Mouse (Mus musculus): ENCODE measurements around the gene Bcr. TPM values are rescaled to one million over a fixed set of nuclear protein-coding genes. Genes with fewer than 3 reads are reported as not detected.
"Not testable (repeated sequence)": the region's sequence is repeated elsewhere in the genome, so short reads cannot be mapped to it uniquely, and the experiment has no call there.

Gene Bcr
- polyA plus RNA-seq, 1 experiment from 2014 or later, result 11.7 TPM

DNA sequence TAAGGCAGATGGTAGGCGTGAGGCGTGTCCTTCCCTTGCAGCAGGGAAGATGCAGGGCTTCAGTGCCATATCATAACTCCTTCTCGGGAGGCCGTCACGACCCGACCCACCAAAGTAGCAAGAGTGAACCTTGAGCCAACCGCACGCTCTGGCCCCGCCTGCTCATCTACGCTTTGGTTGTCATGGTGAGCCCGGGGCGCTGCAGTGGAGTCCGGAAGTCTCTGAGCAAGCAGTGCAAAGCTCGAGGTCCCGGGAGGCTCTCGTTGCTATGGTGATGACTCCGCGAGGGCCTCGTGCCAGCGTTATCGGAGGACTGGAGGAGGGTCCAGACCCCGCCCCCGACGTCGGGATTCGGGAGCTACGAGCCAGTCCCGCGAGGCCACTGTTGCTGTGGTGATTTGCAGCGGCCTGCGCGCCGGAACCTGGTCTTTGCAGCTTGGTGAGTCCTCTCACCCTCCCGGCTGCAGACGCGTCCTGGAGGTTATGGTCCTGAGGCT is 23.5 kb upstream of the Bcr start, which contains the start of gene Rab36:
Gene Rab36 (plus strand): TSS at position 176 of the 497 bp plus-strand sequence.
- H3K4me2 ChIP-seq (replicated peaks), result peak within 1 kb of the TSS; percentile 66
- peak within 1 kb of the TSS; percentile 36 for H3K9ac ChIP-seq
- H3K4me1 ChIP-seq (replicated peaks), result peaks cover 14% of the 10 kb centered on the region
- H3K27ac ChIP-seq, result peak within 1 kb of the TSS; percentile 48
- H3K36me3 ChIP-seq, result no peaks in the 10 kb centered on the region
- H3K9me3 ChIP-seq, result no peaks in the 10 kb centered on the region
- peak; percentile 97 for ATAC-seq
- no peaks in the 10 kb centered on the region for H3K27me3 ChIP-seq (replicated peaks)
- WGBS, result under 1% methylated on average over 36 of the region's 36 CpGs
- peak within 1 kb of the TSS; percentile 36 for H3K4me3 ChIP-seq (replicated peaks)

DNA sequence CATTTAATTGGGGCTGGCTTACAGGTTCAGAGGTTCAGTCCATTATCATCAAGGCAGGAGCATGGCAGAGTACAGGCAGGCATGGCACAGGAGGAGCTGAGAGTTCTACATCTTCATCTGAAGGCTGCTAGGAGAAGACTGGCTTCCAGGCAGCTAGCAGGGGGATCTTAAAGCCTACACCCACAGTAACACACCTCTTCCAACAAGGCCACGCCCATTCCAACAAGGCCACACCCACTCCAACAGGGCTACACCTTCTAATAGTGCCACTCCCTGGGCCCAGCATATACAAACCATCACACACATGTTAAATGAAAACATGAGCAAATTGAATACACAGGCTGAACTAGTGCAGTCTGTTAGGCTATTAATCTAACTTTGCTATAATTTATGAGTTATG is 18.3 kb upstream of the Bcr start:
- not testable (repeated sequence) for H3K4me3 ChIP-seq (replicated peaks); H3K9ac ChIP-seq; H3K27me3 ChIP-seq (replicated peaks); H3K4me2 ChIP-seq (replicated peaks); ATAC-seq; H3K9me3 ChIP-seq; H3K4me1 ChIP-seq (replicated peaks); H3K36me3 ChIP-seq; H3K27ac ChIP-seq
- WGBS, result 0% methylated on average over 1 of the region's 1 CpGs

DNA sequence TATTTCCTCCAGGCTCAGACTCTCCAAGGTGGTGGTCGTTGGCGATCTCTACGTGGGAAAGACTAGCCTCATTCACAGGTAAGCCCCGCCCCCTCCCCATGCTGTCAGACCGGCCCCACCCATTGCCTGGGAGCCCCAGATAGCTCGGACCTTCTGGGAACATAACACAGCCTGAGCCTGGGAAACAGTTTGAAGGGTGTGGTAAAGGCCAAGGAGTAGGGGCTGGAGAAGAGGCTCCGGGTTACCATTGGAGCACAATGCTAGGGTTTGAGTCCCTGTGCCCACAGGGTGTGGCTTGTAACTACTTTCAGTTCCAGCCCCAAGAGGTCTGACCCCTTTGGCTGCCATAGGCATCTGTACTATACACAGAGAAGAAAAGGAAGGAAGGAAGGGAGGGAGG is 15.9 kb upstream of the Bcr start:
- ATAC-seq, result peak; percentile 39
- 29% methylated on average over 7 of the region's 7 CpGs for WGBS
- Histone ChIP-seq H3K27ac (no peak overlapping the region), H3K9ac (no peak overlapping the region), H3K9me3 (no peaks in the 10 kb centered on the region), H3K36me3 (peaks cover 3% of the 10 kb centered on the region; the same call in 1 of the 2 replicates), H3K4me3 (replicated peaks) (no peak overlapping the region), H3K27me3 (replicated peaks) (no peaks in the 10 kb centered on the region), H3K4me1 (replicated peaks) (peaks cover 2% of the 10 kb centered on the region; the same call in 1 of the 2 replicates), H3K4me2 (replicated peaks) (no peak overlapping the region)

DNA sequence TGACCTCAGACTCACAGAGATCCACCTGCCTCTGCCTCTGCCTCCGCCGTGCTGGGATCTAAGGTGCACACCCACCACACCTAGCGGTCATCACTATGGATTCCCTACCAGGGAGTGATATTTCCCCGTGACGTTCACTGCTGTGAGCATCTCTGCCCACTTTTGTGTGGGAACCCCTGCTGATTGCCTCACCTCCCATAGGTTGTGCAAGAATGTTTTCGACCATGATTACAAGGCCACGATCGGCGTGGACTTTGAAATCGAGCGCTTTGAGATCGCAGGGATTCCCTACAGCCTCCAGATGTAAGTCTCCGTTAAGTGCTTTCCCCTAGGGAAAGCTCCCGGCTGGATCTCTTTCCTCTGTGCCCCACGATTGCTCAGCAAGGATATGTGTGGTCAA is 14.6 kb upstream of the Bcr start:
- Histone ChIP-seq H3K27ac (no peak overlapping the region), H3K4me1 (replicated peaks) (peaks cover 2% of the 10 kb centered on the region; the same call in 1 of the 2 replicates), H3K9me3 (no peaks in the 10 kb centered on the region), H3K4me2 (replicated peaks) (no peak overlapping the region), H3K27me3 (replicated peaks) (no peaks in the 10 kb centered on the region), H3K4me3 (replicated peaks) (no peak overlapping the region), H3K9ac (no peak overlapping the region), H3K36me3 (peaks cover 3% of the 10 kb centered on the region; the same call in 1 of the 2 replicates)
- 91% methylated on average over 15 of the region's 15 CpGs for WGBS
- ATAC-seq, result no peak

DNA sequence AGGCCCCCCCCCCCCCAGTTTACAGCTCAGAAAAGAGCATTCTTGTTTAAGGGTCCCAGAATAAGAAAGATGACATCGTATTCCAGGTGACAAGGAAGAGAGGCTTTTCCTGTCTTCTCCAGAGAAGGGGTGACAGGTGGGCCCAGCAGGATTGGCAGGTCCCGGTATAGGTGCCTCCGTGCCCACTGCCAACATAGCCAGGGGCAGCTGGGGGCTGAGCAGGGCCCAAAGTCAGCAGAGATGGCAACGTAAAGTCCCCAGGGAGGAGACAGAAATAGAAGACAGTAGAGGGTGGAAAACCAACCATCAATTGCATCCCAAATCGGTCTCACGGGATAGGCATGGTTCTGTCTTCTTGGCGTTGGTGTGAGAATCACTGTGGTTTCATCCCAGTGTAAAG is 11.7 kb upstream of the Bcr start:
- WGBS, result 94% methylated on average over 7 of the region's 7 CpGs
- H3K27ac ChIP-seq, result no peak overlapping the region

DNA sequence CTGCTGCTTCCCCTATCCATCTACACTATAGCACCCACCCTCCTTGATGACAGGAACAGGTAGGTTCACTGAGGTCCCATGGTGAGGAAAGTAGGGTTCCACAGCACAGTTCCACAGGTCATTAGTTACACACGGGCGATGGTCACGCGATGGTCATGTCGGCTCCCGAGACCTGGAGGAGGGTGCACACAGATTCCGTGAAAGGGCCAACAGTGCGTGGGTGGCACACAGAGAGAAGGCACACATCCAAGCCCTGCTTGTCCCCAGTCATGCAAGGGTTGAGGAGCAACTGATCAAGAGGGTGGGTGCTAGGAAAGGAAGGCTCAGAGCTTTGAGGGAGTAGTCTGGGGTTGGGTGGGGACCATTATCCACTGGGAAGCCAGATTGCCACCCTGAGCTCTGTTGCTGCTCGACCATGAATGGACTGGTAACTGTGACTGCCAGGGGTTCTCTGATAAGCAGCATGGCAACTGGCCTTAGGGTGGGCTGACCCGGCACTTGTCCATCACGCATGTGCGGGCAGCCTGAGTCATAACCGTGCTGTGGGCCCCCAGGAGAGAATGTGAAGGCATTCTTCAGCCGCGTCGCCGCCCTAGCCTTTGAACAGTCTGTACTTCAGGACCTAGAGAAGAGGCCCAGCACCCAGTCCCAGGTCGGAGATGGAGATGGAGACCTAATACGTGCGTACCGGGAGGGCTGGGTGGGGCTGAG is 8.9 kb upstream of the Bcr start:
- Histone ChIP-seq H3K4me1 (replicated peaks) (0 out of 2 replicates have a peak, but pooled peaks cover 5% of the 10 kb centered on the region), H3K4me2 (replicated peaks) (no peak overlapping the region), H3K36me3 (no peaks in the 10 kb centered on the region; the same call in 1 of the 2 replicates), H3K27me3 (replicated peaks) (no peaks in the 10 kb centered on the region), H3K4me3 (replicated peaks) (no peak overlapping the region), H3K9me3 (no peaks in the 10 kb centered on the region), H3K27ac (no peak overlapping the region), H3K9ac (no peak overlapping the region)
- no peak for ATAC-seq
- 94% methylated on average over 21 of the region's 21 CpGs for WGBS

More for the DNA sequence above, 11.7 kb upstream of the Bcr start:
- H3K4me2 ChIP-seq (replicated peaks), result no peak overlapping the region
- H3K9ac ChIP-seq, result no peak overlapping the region
- peaks cover 3% of the 10 kb centered on the region; the same call in 1 of the 2 replicates for H3K36me3 ChIP-seq
- no peak overlapping the region for H3K4me3 ChIP-seq (replicated peaks)
- H3K9me3 ChIP-seq, result no peaks in the 10 kb centered on the region
- peaks cover 2% of the 10 kb centered on the region; the same call in 1 of the 2 replicates for H3K4me1 ChIP-seq (replicated peaks)
- no peaks in the 10 kb centered on the region for H3K27me3 ChIP-seq (replicated peaks)
- no peak for ATAC-seq

DNA sequence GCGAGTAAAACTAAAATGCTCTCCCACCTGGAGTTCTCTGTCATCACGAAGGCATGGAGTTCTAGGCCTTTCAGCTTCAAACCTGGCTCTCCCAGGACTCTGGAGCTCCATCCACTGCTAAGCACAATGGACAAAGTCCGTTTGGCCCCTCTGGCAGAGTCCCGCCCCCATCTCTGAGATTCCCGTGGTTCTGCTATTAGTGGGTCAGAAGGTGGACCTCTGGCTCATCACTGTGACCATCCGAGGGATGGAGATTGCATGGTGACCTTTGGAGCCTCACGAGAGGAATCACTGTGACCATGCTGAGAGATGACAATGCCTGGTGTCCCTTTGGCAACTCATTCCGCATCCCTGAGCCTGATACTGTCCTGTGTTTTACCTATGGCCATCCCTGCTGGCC is 7.5 kb upstream of the Bcr start:
- WGBS, result 77% methylated on average over 8 of the region's 8 CpGs
- no peak overlapping the region for H3K4me3 ChIP-seq (replicated peaks)
- H3K27ac ChIP-seq, result no peak overlapping the region
- H3K9me3 ChIP-seq, result no peaks in the 10 kb centered on the region
- no peaks in the 10 kb centered on the region; the same call in 1 of the 2 replicates for H3K27me3 ChIP-seq (replicated peaks)
- no peaks in the 10 kb centered on the region for H3K36me3 ChIP-seq
- no peak overlapping the region for H3K4me2 ChIP-seq (replicated peaks)
- ATAC-seq, result no peak
- H3K9ac ChIP-seq, result no peak overlapping the region
- H3K4me1 ChIP-seq (replicated peaks), result 0 out of 2 replicates have a peak, but pooled peaks cover 5% of the 10 kb centered on the region

DNA sequence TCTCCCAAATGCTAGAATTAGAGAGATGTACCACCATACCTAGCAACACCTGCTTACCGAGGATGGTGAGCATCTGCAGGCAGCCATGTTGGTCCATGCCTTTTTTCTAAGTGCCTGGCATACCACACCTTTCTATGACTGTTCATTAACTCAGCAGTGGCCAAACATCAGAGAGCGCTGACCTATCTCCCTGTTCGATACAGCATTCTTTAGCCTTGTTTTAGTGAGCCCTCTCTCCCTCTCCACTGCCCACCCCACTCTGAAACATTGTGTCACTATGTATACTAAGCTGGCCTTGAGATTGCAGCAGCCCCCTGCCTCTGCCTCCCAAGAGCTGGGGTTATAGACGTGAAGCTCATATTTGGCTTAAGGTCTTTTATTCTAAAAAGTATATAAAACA is 6.7 kb upstream of the Bcr start:
- H3K27me3 ChIP-seq (replicated peaks), result no peaks in the 10 kb centered on the region; the same call in 1 of the 2 replicates
- no peaks in the 10 kb centered on the region for H3K9me3 ChIP-seq
- no peak overlapping the region for H3K4me3 ChIP-seq (replicated peaks)
- no peak overlapping the region for H3K9ac ChIP-seq
- WGBS, result 63% methylated on average over 4 of the region's 4 CpGs
- H3K27ac ChIP-seq, result no peak overlapping the region
- ATAC-seq, result no peak
- H3K36me3 ChIP-seq, result no peaks in the 10 kb centered on the region
- 0 out of 2 replicates have a peak, but pooled peaks cover 6% of the 10 kb centered on the region for H3K4me1 ChIP-seq (replicated peaks)
- no peak overlapping the region for H3K4me2 ChIP-seq (replicated peaks)

DNA sequence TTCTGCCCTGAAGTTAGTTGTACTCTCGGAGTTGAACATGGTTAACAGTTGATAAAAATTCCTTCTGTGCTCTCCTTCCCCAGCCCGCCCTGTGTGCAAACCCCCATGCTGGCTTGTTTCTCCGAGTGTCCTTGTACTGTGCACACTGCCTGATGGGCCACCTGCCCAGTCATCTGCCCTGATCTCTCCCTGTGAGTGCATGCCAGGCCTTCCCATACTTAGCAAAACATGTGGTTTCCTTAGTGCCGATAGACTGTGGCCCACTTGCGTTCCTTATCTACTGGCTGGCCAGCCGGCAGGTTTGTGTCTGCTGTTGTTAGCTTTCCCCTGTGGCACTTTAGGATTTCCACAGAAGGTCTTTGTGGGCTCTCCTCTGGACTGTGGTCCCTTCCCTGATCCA is 6.3 kb upstream of the Bcr start:
- Histone ChIP-seq H3K4me2 (replicated peaks) (no peak overlapping the region), H3K9ac (no peak overlapping the region), H3K4me1 (replicated peaks) (0 out of 2 replicates have a peak, but pooled peaks cover 9% of the 10 kb centered on the region), H3K9me3 (no peaks in the 10 kb centered on the region), H3K4me3 (replicated peaks) (no peak overlapping the region), H3K27ac (no peak overlapping the region), H3K27me3 (replicated peaks) (no peaks in the 10 kb centered on the region; the same call in 1 of the 2 replicates), H3K36me3 (no peaks in the 10 kb centered on the region)
- no peak for ATAC-seq
- 43% methylated on average over 6 of the region's 6 CpGs for WGBS

DNA sequence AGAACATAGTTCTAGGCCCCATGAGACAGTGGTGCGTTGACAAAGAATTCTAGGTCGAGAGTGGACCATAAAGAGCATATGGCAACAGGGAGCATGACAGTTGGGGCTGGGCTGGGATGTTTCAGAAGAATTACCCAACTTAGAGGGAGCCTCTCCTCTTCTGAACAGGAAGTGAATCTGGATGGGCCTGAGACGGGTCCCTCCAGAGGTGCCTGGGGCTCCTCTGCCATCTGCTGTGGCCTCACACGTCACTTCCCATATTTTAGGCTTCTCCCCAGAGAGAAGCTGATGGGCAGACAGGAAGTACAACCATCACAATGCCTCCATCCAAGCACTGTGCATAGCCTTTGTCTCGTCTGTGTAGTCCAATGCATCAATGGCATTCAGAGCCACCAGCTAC is 4.7 kb upstream of the Bcr start:
- WGBS, result 67% methylated on average over 5 of the region's 5 CpGs
- Histone ChIP-seq H3K27ac (no peak overlapping the region), H3K9ac (no peak overlapping the region), H3K4me1 (replicated peaks) (peaks cover 16% of the 10 kb centered on the region), H3K4me2 (replicated peaks) (no peak overlapping the region), H3K9me3 (no peaks in the 10 kb centered on the region), H3K27me3 (replicated peaks) (no peaks in the 10 kb centered on the region; the same call in 1 of the 2 replicates), H3K4me3 (replicated peaks) (no peak overlapping the region), H3K36me3 (no peaks in the 10 kb centered on the region)
- no peak for ATAC-seq

DNA sequence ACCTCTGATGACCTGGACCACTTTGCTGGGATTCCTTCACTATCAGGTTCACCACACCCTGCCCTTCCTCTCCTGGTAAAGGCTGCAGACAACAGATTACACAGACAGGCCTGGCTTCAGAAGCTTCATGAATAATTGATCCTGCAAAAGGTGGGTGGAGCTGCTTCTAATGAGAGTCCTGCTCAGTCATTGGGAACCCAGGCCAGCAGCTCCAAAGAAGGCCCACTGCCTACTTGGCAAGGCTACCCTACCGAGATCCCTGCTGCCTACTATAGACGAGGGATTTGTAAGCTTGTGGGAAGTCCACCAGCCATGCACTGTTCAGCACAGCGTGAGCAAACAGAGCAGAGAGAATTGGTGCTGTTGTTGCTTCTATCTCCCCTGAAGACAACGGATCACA is 4.1 kb upstream of the Bcr start:
- Histone ChIP-seq H3K36me3 (no peaks in the 10 kb centered on the region), H3K4me3 (replicated peaks) (no peak overlapping the region), H3K9me3 (no peaks in the 10 kb centered on the region), H3K27me3 (replicated peaks) (no peaks in the 10 kb centered on the region; the same call in 1 of the 2 replicates), H3K9ac (no peak overlapping the region), H3K27ac (no peak overlapping the region), H3K4me2 (replicated peaks) (no peak overlapping the region), H3K4me1 (replicated peaks) (peaks cover 17% of the 10 kb centered on the region)
- no peak for ATAC-seq
- 25% methylated on average over 4 of the region's 4 CpGs for WGBS

DNA sequence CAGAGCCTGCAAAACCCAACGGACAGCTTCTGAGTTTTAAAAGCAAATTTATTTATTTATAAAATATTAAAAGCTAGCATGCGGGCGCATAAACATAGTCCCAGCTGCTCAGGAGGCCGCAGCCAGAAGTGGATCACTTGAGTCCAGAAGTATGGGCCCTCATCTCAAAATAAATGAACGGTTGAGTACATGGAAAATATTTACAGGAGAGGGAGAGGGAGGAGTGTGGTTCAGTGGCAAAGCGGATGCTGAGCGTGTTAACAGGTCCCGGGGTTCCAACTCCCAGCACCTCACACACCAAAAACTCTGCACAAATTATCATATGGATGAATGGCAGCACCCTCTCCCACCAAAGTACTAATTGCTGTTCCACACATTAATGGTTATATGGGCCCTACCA is 2.1 kb upstream of the Bcr start:
- Histone ChIP-seq H3K27ac (no peak overlapping the region), H3K9me3 (no peaks in the 10 kb centered on the region), H3K4me3 (replicated peaks) (no peak overlapping the region), H3K27me3 (replicated peaks) (peaks cover 3% of the 10 kb centered on the region; the same call in 1 of the 2 replicates), H3K36me3 (no peaks in the 10 kb centered on the region), H3K4me2 (replicated peaks) (no peak overlapping the region), H3K4me1 (replicated peaks) (peaks cover 34% of the 10 kb centered on the region), H3K9ac (no peak overlapping the region)
- no peak for ATAC-seq
- WGBS, result 49% methylated on average over 8 of the region's 8 CpGs
